Mouse (Mus musculus): ENCODE measurements around the gene Myog. TPM values are rescaled to one million over a fixed set of nuclear protein-coding genes. Genes with fewer than 3 reads are reported as not detected.

The Myog gene
- polyA plus RNA-seq, 1 experiment from 2014 or later = 2.9 TPM

DNA sequence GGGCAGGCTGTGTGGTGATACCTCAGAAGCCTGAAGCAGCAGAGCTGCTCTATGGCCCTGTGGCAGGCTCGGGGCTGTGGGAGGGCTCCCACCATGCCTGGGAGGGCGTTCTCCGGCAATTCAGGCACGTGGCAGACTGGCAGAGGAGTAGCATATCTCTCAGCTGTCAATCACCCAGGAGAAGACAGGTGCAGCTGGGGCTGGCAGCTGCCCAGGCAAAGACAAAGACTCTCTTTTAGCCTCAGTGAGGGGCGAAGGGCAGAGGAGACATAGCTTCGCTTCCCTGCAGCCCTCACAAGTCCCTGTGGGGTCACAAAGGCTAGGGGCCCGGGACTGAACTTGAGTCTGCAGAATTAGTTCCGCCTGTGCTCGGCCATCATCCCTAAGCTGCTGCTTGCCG, 17.6 kb downstream of the Myog start:
- Histone ChIP-seq H3K36me3 (ENCODE audit: control insufficient read depth, insufficient read depth, low read length) (no peaks in the 10 kb centered on the region), H3K4me2 (ENCODE audit: low read depth, low read length) (no peak overlapping the region), H3K4me3 (ENCODE audit: low read length) (no peak overlapping the region), H3K9me3 (ENCODE audit: control insufficient read depth, low read length) (no peaks in the 10 kb centered on the region), H3K27me3 (ENCODE audit: control insufficient read depth, insufficient read depth, low read depth, low read length) (no peaks in the 10 kb centered on the region), H3K27ac (ENCODE audit: low read length) (no peak overlapping the region), H3K9ac (ENCODE audit: low read length) (no peak overlapping the region), H3K4me1 (replicated peaks; ENCODE audit: control insufficient read depth, insufficient read depth, low read length) (peaks cover 9% of the 10 kb centered on the region)
- ATAC-seq (ENCODE audit: low read depth) = no peak
- WGBS = 59% methylated on average over 10 of the region's 10 CpGs

DNA sequence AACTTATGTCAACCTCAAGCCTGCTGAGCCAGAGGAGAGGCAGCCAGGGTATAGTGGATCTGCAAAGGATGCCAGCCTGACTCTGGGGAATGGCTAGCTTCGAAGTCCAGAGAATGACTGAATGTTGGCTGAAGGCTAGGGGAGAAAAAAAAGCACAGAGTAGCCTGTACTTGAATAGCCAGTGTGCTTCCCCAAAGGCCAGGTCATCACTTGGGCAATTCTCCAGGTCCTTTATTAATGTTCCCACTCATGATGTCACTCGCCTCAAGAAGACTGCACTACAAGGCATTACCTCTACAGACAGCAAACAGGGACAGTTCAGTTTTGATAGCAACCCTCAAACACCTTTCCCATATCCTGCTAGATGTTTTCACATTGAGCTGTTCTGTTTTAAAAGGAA, 20.5 kb downstream of the Myog start:
- WGBS = 75% methylated on average over 2 of the region's 2 CpGs
- Histone ChIP-seq H3K4me3 (ENCODE audit: low read length) (no peak overlapping the region), H3K9ac (ENCODE audit: low read length) (no peak overlapping the region), H3K27me3 (ENCODE audit: control insufficient read depth, insufficient read depth, low read depth, low read length) (no peaks in the 10 kb centered on the region), H3K4me2 (ENCODE audit: low read depth, low read length) (no peak overlapping the region), H3K4me1 (replicated peaks; ENCODE audit: control insufficient read depth, insufficient read depth, low read length) (no peaks in the 10 kb centered on the region), H3K27ac (ENCODE audit: low read length) (no peak overlapping the region), H3K36me3 (ENCODE audit: control insufficient read depth, insufficient read depth, low read length) (no peaks in the 10 kb centered on the region), H3K9me3 (ENCODE audit: control insufficient read depth, low read length) (no peaks in the 10 kb centered on the region)
- no peak for ATAC-seq (ENCODE audit: low read depth)

DNA sequence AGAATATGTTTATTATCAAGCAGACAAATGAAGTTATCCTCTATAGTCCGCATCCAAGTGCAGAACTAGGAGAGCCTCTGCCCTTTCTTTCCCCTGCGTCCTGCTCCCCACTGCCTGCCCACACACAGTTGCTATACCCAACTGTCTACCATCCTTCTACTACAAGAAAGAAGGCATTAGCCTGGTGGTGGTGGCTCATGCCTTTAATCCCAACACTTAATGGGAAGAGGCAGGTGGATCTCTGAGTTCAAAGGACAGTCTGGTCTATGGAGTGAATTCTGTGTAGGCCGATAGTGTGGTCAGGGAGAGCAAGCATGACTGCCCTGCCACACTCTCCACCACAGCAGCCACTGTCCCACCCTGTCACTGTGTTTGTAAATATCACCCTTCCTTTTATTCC, 20.9 kb downstream of the Myog start:
- ATAC-seq (ENCODE audit: low read depth) = no peak
- 86% methylated on average over 3 of the region's 3 CpGs for WGBS
- Histone ChIP-seq H3K36me3 (ENCODE audit: control insufficient read depth, insufficient read depth, low read length) (no peaks in the 10 kb centered on the region), H3K9me3 (ENCODE audit: control insufficient read depth, low read length) (no peaks in the 10 kb centered on the region), H3K27ac (ENCODE audit: low read length) (no peak overlapping the region), H3K4me3 (ENCODE audit: low read length) (no peak overlapping the region), H3K9ac (ENCODE audit: low read length) (no peak overlapping the region), H3K4me1 (replicated peaks; ENCODE audit: control insufficient read depth, insufficient read depth, low read length) (no peaks in the 10 kb centered on the region), H3K4me2 (ENCODE audit: low read depth, low read length) (no peak overlapping the region), H3K27me3 (ENCODE audit: control insufficient read depth, insufficient read depth, low read depth, low read length) (no peaks in the 10 kb centered on the region)

DNA sequence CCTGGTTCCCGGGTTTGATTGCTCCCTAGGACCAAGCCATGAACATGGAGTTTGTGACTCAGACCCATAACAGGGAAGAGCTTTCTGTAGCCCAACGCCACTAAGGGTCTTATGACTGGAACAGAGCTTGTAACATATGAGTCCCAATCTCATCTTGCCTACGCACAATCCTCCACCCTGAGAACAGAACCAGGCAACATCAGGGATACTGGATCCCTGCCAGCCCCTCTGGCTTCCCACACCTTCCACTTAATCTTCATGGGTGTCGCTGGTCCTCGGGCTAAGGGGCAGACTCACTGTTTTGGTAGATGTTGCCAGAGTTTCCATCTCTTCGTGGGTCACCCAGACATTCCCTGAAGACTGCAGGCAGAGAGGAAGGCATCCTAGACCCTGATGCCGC, 22.0 kb downstream of the Myog start:
- H3K4me2 ChIP-seq (ENCODE audit: low read depth, low read length) = no peak overlapping the region
- WGBS = 85% methylated on average over 7 of the region's 7 CpGs
- no peaks in the 10 kb centered on the region for H3K27me3 ChIP-seq (ENCODE audit: control insufficient read depth, insufficient read depth, low read depth, low read length)
- no peaks in the 10 kb centered on the region for H3K9me3 ChIP-seq (ENCODE audit: control insufficient read depth, low read length)
- ATAC-seq (ENCODE audit: low read depth) = no peak
- H3K27ac ChIP-seq (ENCODE audit: low read length) = no peak overlapping the region
- H3K4me3 ChIP-seq (ENCODE audit: low read length) = no peak overlapping the region
- no peaks in the 10 kb centered on the region for H3K36me3 ChIP-seq (ENCODE audit: control insufficient read depth, insufficient read depth, low read length)
- no peak overlapping the region for H3K9ac ChIP-seq (ENCODE audit: low read length)
- no peaks in the 10 kb centered on the region for H3K4me1 ChIP-seq (replicated peaks; ENCODE audit: control insufficient read depth, insufficient read depth, low read length)

DNA sequence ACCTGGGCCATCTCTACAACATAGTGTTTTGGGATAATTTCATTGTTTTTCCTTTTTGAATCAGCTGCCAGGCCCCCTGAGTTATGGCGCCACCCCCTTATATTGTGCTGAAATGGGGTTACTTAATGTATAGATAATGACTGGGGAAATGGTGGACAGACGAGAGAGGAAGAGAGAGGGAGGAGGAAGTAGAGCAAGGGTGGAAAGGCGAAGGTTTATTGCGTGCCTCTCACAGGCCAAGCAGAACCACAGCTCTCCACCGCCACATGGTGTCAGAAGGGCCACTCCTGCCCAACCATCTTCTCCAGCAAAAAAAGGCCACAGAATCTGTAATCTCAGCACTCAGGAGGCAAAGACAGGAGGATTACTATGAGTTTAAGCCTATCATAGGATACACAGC, 25.4 kb downstream of the Myog start:
- H3K27ac ChIP-seq (ENCODE audit: low read length) = no peak overlapping the region
- H3K4me3 ChIP-seq (ENCODE audit: low read length) = no peak overlapping the region
- no peaks in the 10 kb centered on the region for H3K36me3 ChIP-seq (ENCODE audit: control insufficient read depth, insufficient read depth, low read length)
- H3K4me1 ChIP-seq (replicated peaks; ENCODE audit: control insufficient read depth, insufficient read depth, low read length) = no peaks in the 10 kb centered on the region
- no peak overlapping the region for H3K4me2 ChIP-seq (ENCODE audit: low read depth, low read length)
- H3K27me3 ChIP-seq (ENCODE audit: control insufficient read depth, insufficient read depth, low read depth, low read length) = no peaks in the 10 kb centered on the region
- H3K9ac ChIP-seq (ENCODE audit: low read length) = no peak overlapping the region
- 86% methylated on average over 5 of the region's 5 CpGs for WGBS
- no peak for ATAC-seq (ENCODE audit: low read depth)
- no peaks in the 10 kb centered on the region for H3K9me3 ChIP-seq (ENCODE audit: control insufficient read depth, low read length)

DNA sequence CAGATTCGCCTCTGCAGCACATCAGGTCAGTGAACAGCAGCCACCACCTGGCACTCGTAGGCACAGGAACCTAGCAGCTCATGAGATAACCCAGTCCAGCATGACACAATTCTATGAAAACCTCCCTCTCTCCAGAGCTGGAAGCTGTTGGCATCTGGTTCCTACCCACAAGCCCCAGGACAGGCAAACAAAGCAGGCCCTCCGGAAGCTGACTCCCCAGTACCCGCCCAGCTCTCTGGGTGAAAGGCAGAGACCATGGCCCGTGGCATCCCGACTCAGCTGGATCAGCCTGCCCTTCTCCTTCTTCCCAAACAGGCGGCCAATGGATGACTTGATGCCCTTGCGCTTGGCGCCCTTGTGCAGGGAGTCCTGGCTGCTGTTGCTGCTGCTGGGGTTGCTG, 26.6 kb downstream of the Myog start:
- H3K36me3 ChIP-seq (ENCODE audit: control insufficient read depth, insufficient read depth, low read length) = no peaks in the 10 kb centered on the region
- no peaks in the 10 kb centered on the region for H3K27me3 ChIP-seq (ENCODE audit: control insufficient read depth, insufficient read depth, low read depth, low read length)
- no peak overlapping the region for H3K27ac ChIP-seq (ENCODE audit: low read length)
- WGBS = 76% methylated on average over 9 of the region's 9 CpGs
- H3K9ac ChIP-seq (ENCODE audit: low read length) = no peak overlapping the region
- ATAC-seq (ENCODE audit: low read depth) = no peak
- H3K9me3 ChIP-seq (ENCODE audit: control insufficient read depth, low read length) = no peaks in the 10 kb centered on the region
- H3K4me3 ChIP-seq (ENCODE audit: low read length) = no peak overlapping the region
- no peak overlapping the region for H3K4me2 ChIP-seq (ENCODE audit: low read depth, low read length)
- H3K4me1 ChIP-seq (replicated peaks; ENCODE audit: control insufficient read depth, insufficient read depth, low read length) = no peaks in the 10 kb centered on the region

DNA sequence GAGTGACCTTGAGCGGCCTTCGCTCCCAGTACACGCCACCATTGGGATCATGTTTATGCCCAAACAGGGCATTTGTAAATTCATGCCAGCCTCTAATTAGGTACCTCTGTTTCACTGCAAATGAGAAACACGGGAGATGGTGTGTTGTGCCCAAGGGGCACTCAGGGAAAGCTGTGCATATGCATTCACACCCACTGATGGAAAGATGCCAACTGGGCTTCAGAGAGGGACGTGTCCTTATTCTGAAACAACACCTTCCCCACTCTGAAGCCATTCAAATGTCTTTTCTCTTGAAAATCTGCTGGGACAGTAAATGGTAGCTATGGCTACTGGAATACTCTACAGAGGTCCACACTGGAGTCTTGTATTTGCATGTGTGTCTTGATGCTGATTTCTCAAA, 28.5 kb downstream of the Myog start:
- Histone ChIP-seq H3K4me3 (ENCODE audit: low read length) (no peak overlapping the region), H3K27ac (ENCODE audit: low read length) (no peak overlapping the region), H3K9ac (ENCODE audit: low read length) (no peak overlapping the region), H3K27me3 (ENCODE audit: control insufficient read depth, insufficient read depth, low read depth, low read length) (no peaks in the 10 kb centered on the region), H3K4me1 (replicated peaks; ENCODE audit: control insufficient read depth, insufficient read depth, low read length) (no peaks in the 10 kb centered on the region), H3K9me3 (ENCODE audit: control insufficient read depth, low read length) (no peaks in the 10 kb centered on the region), H3K36me3 (ENCODE audit: control insufficient read depth, insufficient read depth, low read length) (no peaks in the 10 kb centered on the region), H3K4me2 (ENCODE audit: low read depth, low read length) (no peak overlapping the region)
- no peak for ATAC-seq (ENCODE audit: low read depth)
- WGBS = 76% methylated on average over 5 of the region's 5 CpGs

DNA sequence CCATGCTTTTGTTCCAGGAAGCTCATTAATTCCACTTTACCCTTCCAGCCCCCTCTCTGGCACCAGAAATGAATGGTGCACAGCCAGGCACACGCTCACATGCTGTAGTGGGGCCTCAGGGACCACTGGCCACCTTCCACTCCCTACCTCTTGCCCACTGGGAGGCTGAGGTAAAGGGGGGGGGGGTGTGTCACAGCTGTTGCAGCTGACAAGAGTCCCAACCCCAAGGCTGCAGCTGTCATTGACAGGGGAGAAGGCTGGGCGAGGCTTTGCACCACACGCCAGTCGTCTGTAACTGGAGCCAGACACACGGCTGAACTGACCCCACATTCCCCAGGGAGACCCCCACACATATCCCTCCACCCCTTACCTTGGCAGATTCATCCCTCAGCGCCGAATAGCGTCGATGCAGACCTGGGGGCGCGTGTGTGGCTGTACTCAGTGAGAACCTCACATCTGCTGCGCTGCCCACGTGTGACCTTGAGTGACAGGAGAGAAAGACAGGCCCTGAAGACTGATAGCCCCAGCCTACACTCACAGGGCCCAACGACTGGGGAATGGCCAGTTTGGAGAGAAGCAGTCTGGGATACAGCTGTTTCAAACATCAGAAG, 31.0 kb downstream of the Myog start:
- ATAC-seq (ENCODE audit: low read depth) = no peak
- Histone ChIP-seq H3K27ac (ENCODE audit: low read length) (no peak overlapping the region), H3K9ac (ENCODE audit: low read length) (no peak overlapping the region), H3K4me1 (replicated peaks; ENCODE audit: control insufficient read depth, insufficient read depth, low read length) (no peaks in the 10 kb centered on the region), H3K4me2 (ENCODE audit: low read depth, low read length) (no peak overlapping the region), H3K9me3 (ENCODE audit: control insufficient read depth, low read length) (no peaks in the 10 kb centered on the region), H3K27me3 (ENCODE audit: control insufficient read depth, insufficient read depth, low read depth, low read length) (no peaks in the 10 kb centered on the region), H3K4me3 (ENCODE audit: low read length) (no peak overlapping the region), H3K36me3 (ENCODE audit: control insufficient read depth, insufficient read depth, low read length) (no peaks in the 10 kb centered on the region)
- WGBS = 53% methylated on average over 14 of the region's 14 CpGs

DNA sequence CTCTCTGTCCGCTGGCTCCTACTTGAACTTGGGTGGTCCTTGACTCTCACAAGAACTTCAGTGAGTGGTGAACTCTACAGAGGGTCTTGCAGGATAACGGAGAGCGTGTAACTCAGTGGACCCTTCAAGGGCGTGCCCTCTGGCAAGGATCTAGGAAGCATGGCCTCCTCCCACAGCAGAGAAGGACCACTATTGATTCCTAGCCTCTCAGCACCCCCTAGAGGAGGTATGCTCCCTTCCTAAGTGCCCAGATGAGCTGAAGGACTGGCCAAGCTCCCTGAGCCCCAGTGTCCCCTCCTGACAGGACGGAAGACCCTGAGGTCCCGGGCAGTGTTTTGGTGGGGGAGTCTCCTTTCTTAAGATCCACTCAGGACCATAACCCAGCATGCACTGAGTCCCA, 32.8 kb downstream of the Myog start:
- no peak overlapping the region for H3K9ac ChIP-seq (ENCODE audit: low read length)
- H3K36me3 ChIP-seq (ENCODE audit: control insufficient read depth, insufficient read depth, low read length) = no peaks in the 10 kb centered on the region
- no peak overlapping the region for H3K4me3 ChIP-seq (ENCODE audit: low read length)
- 82% methylated on average over 6 of the region's 6 CpGs for WGBS
- no peaks in the 10 kb centered on the region for H3K9me3 ChIP-seq (ENCODE audit: control insufficient read depth, low read length)
- no peaks in the 10 kb centered on the region for H3K4me1 ChIP-seq (replicated peaks; ENCODE audit: control insufficient read depth, insufficient read depth, low read length)
- 0 out of 2 replicates have a peak, but pooled peaks have one; percentile 48 for ATAC-seq (ENCODE audit: low read depth)
- H3K27ac ChIP-seq (ENCODE audit: low read length) = no peak overlapping the region
- H3K4me2 ChIP-seq (ENCODE audit: low read depth, low read length) = no peak overlapping the region
- no peaks in the 10 kb centered on the region for H3K27me3 ChIP-seq (ENCODE audit: control insufficient read depth, insufficient read depth, low read depth, low read length)

DNA sequence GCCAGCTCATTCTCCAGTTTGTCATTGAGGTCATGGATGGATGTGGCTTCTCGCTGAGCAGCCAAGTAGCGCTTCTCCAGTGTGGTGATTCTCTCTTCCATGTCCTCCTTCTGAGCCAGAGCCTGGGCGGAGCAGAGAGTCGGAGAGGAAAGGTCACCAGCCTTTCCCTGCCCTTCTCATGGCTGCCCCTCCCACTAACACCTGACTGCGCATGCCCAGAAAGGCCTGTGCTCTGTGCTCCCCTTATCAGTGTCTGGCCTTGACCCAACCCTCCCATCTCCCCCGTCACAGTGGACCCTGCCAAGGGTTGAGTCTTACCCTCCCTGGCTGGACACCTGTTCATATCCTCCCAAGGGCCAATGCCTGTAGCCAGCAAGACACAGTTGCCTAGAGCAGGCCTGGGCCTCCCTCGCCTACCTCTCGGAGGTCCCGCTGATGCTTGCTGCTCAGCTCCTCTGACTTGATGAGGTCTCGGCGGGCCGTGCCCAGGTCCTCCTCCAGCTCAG, 37.1 kb downstream of the Myog start:
- 85% methylated on average over 12 of the region's 12 CpGs for WGBS
- Histone ChIP-seq H3K4me2 (ENCODE audit: low read depth, low read length) (no peak overlapping the region), H3K9me3 (ENCODE audit: control insufficient read depth, low read length) (no peaks in the 10 kb centered on the region), H3K27ac (ENCODE audit: low read length) (no peak overlapping the region), H3K9ac (ENCODE audit: low read length) (no peak overlapping the region), H3K4me3 (ENCODE audit: low read length) (no peak overlapping the region), H3K36me3 (ENCODE audit: control insufficient read depth, insufficient read depth, low read length) (no peaks in the 10 kb centered on the region), H3K4me1 (replicated peaks; ENCODE audit: control insufficient read depth, insufficient read depth, low read length) (no peaks in the 10 kb centered on the region), H3K27me3 (ENCODE audit: control insufficient read depth, insufficient read depth, low read depth, low read length) (no peaks in the 10 kb centered on the region)
- ATAC-seq (ENCODE audit: low read depth) = no peak
